In genomic region chr5:38388420-38388823, GRCm38 (mm10) we compare ENCODE assay signal across 10 mouse cellular contexts.
DNase-seq lines count a peak whose midpoint lies in the region; ATAC-seq lines count a peak whose summit lies in the region.
"Had no signal": no experiment of that assay in that cellular context is flagged by ENCODE, and none has a peak within 500 bp of the region (broad histone marks: within the 10 kb centered on the region; RNA-seq: fewer than 3 reads in every experiment).

No protein-coding gene starts in this region.

- no peaks in the 10 kb centered on the region for H3K27me3 ChIP-seq in embryonic facial prominence, embryonic 10.5 days (replicated peaks; ENCODE audit: low read depth, poor library complexity, severe bottlenecking)
- no peaks in the 10 kb centered on the region for H3K27me3 ChIP-seq in limb, embryonic 15.5 days
- peaks cover 5% of the 10 kb centered on the region; the same call in 1 of the 2 replicates for H3K27me3 ChIP-seq in heart, embryonic 10.5 days (ENCODE audit: insufficient read depth, poor library complexity, severe bottlenecking)
- H3K27me3 ChIP-seq: liver, embryonic 13.5 days had no signal

- no peaks in the 10 kb centered on the region for H3K36me3 ChIP-seq in embryonic facial prominence, embryonic 10.5 days (replicated peaks)
- no peaks in the 10 kb centered on the region for H3K36me3 ChIP-seq in limb, embryonic 15.5 days
- H3K36me3 ChIP-seq in heart, embryonic 10.5 days = no peaks in the 10 kb centered on the region
- H3K36me3 ChIP-seq: liver, embryonic 13.5 days had no signal

- H3K9me3 ChIP-seq in embryonic facial prominence, embryonic 10.5 days = no peaks in the 10 kb centered on the region
- no peaks in the 10 kb centered on the region for H3K9me3 ChIP-seq in limb, embryonic 15.5 days
- no peaks in the 10 kb centered on the region for H3K9me3 ChIP-seq in heart, embryonic 10.5 days
- H3K9me3 ChIP-seq: liver, embryonic 13.5 days had no signal

- peaks cover 35% of the 10 kb centered on the region for H3K4me1 ChIP-seq in embryonic facial prominence, embryonic 10.5 days
- H3K4me1 ChIP-seq in limb, embryonic 15.5 days = peaks cover 16% of the 10 kb centered on the region
- H3K4me1 ChIP-seq in heart, embryonic 10.5 days = no peaks in the 10 kb centered on the region
- H3K4me1 ChIP-seq: liver, embryonic 13.5 days had no signal

- H3K4me3 ChIP-seq in embryonic facial prominence, embryonic 10.5 days = no peak overlapping the region
- no peak overlapping the region for H3K4me3 ChIP-seq in limb, embryonic 15.5 days
- H3K4me3 ChIP-seq in heart, embryonic 10.5 days = no peak overlapping the region
- H3K4me3 ChIP-seq: liver, embryonic 13.5 days had no signal

- no peak for DNase-seq in frontal cortex, adult 2 months (ENCODE audit: extremely low spot score in 1 of 2, low spot score in 1 of 2)
- peak; percentile 24 for DNase-seq in embryonic facial prominence, embryonic 10.5 days (ENCODE audit: low spot score)
- peak; percentile 48 to 62 for DNase-seq in kidney, postnatal 25 days
- no peak for DNase-seq in testis, postnatal 14 days (ENCODE audit: low spot score)
- no peak for DNase-seq in adrenal gland, postnatal 25 days
- DNase-seq in heart, embryonic 10.5 days (ENCODE audit: low spot score) = no peak
- DNase-seq: cerebellum, adult 11 months; liver, embryonic 13.5 days had no signal

- ATAC-seq in frontal cortex, adult (ENCODE audit: low TSS enrichment) = peak; percentile 22; the same call in 1 of the 2 replicates
- ATAC-seq in limb, embryonic 15.5 days (ENCODE audit: insufficient number of reproducible peaks, low FRiP score, low TSS enrichment, low read depth) = no peak

- 0 out of 2 replicates have a peak overlapping the region, but pooled peaks have one; percentile 0 for H3K4me2 ChIP-seq in limb, embryonic 15.5 days
- H3K4me2 ChIP-seq: liver, embryonic 13.5 days had no signal

- H3K27ac ChIP-seq in embryonic facial prominence, embryonic 10.5 days (replicated peaks) = no peak overlapping the region
- H3K27ac ChIP-seq in limb, embryonic 15.5 days = no peak overlapping the region
- no peak overlapping the region for H3K27ac ChIP-seq in heart, embryonic 10.5 days
- H3K27ac ChIP-seq: liver, embryonic 13.5 days had no signal

- 49% methylated on average over 10 of the region's 10 CpGs for WGBS in embryonic facial prominence, embryonic 10.5 days
- 8% methylated on average over 10 of the region's 10 CpGs for WGBS in limb, embryonic 15.5 days
- 67% methylated on average over 10 of the region's 10 CpGs for WGBS in heart, embryonic 10.5 days

- H3K9ac ChIP-seq in limb, embryonic 15.5 days = no peak overlapping the region
- H3K9ac ChIP-seq: liver, embryonic 13.5 days had no signal

Comparison
In these comparisons a context has a peak if more than half of its experiments do, and no peak if none do; other contexts are left out.
1. DNase-seq: peak in embryonic facial prominence, embryonic 10.5 days (single experiment) and kidney, postnatal 25 days (2 of 2); none in frontal cortex, adult 2 months (0 of 2), testis, postnatal 14 days (single experiment), adrenal gland, postnatal 25 days (single experiment) and heart, embryonic 10.5 days (single experiment).